Mouse (Mus musculus) bone marrow macrophage, adult 2 months (primary cell): ENCODE measurements around the gene St3gal2. TPM values are rescaled to one million over a fixed set of nuclear protein-coding genes. Genes with fewer than 3 reads are reported as not detected.

Source experiments
- H3K27ac ChIP-seq: 2 replicates; pipeline ENCODE4 v1.5.1; 2012; ENCODE audit warnings: low read depth, low read length; ENCODE audit not compliant: insufficient read depth
- H3K4me1 ChIP-seq: 2 replicates; pipeline ENCODE4 v1.6.1; 2012; ENCODE audit warnings: low read length; ENCODE audit not compliant: control insufficient read depth, insufficient read depth
- H3K4me3 ChIP-seq: 2 replicates; pipeline ENCODE4 v1.5.1; 2012; ENCODE audit warnings: mild to moderate bottlenecking, low read length, moderate library complexity; ENCODE audit not compliant: insufficient read depth
- CTCF ChIP-seq: IDR thresholded peaks from 2 replicates; pipeline ENCODE4 v1.5.1; 2012; ENCODE audit warnings: low read depth, mild to moderate bottlenecking, low read length, moderate library complexity
- POLR2A ChIP-seq: IDR thresholded peaks from 2 replicates; pipeline ENCODE4 v1.6.1; 2012; ENCODE audit warnings: mild to moderate bottlenecking, low read depth, low read length, borderline replicate concordance
- polyA plus RNA-seq: library from polyadenylated mRNA; stranded (reverse); fragments of >200 nt; gene quantifications from 2 replicates; pipeline ENCODE4 v1.2.4, GENCODE M21; 2012; ENCODE audit not compliant: missing spikeins, insufficient read depth, insufficient read length

St3gal2 gene
- polyA plus RNA-seq, 1 experiment, result 12.4 TPM

- H3K4me3 ChIP-seq, result peak overlapping the region; percentile 14; the same call in 1 of the 2 replicates
- TF ChIP-seq POLR2A (no peak), CTCF (no peak)
- H3K27ac ChIP-seq, result peak overlapping the region; percentile 37; the same call in 1 of the 2 replicates
- peaks cover 7% of the 10 kb centered on the region for H3K4me1 ChIP-seq
Observed at GRCm38 (mm10) chr8:110911576-110912570, 7.8 kb upstream of the St3gal2 start.

- no peak overlapping the region for H3K4me3 ChIP-seq
- TF ChIP-seq CTCF (no peak), POLR2A (no peak)
- H3K4me1 ChIP-seq, result peaks cover 20% of the 10 kb centered on the region
- no peak overlapping the region for H3K27ac ChIP-seq
Observed at GRCm38 (mm10) chr8:110917415-110917814, 2.3 kb upstream of the St3gal2 start.

- H3K4me1 ChIP-seq, result peaks cover 20% of the 10 kb centered on the region
- no peak overlapping the region for H3K4me3 ChIP-seq
- H3K27ac ChIP-seq, result no peak overlapping the region
- TF ChIP-seq CTCF (no peak), POLR2A (no peak)
Observed at GRCm38 (mm10) chr8:110918027-110918426, 1.7 kb upstream of the St3gal2 start.

GRCm38 (mm10) chr8:110918460-110918859 is 1.3 kb upstream of the St3gal2 start:
- Histone ChIP-seq H3K4me1 (peaks cover 20% of the 10 kb centered on the region), H3K4me3 (no peak overlapping the region), H3K27ac (no peak overlapping the region)
- TF ChIP-seq CTCF, result no peak
- TF ChIP-seq POLR2A, result no peak

GRCm38 (mm10) chr8:110920032-110920772 is 480 bp downstream of the St3gal2 start:
- 0 out of 2 replicates have a peak, but pooled peaks have one; percentile 5 for TF ChIP-seq CTCF
- TF ChIP-seq POLR2A, result no peak
- Histone ChIP-seq H3K4me3 (peak overlapping the region; percentile 68), H3K27ac (no peak overlapping the region), H3K4me1 (peaks cover 32% of the 10 kb centered on the region)

- TF ChIP-seq CTCF (no peak), POLR2A (no peak)
- peaks cover 32% of the 10 kb centered on the region for H3K4me1 ChIP-seq
- H3K27ac ChIP-seq, result no peak overlapping the region
- H3K4me3 ChIP-seq, result peak overlapping the region; percentile 68; the same call in 1 of the 2 replicates
Observed at GRCm38 (mm10) chr8:110920773-110921277, 1.1 kb downstream of the St3gal2 start.

DNA sequence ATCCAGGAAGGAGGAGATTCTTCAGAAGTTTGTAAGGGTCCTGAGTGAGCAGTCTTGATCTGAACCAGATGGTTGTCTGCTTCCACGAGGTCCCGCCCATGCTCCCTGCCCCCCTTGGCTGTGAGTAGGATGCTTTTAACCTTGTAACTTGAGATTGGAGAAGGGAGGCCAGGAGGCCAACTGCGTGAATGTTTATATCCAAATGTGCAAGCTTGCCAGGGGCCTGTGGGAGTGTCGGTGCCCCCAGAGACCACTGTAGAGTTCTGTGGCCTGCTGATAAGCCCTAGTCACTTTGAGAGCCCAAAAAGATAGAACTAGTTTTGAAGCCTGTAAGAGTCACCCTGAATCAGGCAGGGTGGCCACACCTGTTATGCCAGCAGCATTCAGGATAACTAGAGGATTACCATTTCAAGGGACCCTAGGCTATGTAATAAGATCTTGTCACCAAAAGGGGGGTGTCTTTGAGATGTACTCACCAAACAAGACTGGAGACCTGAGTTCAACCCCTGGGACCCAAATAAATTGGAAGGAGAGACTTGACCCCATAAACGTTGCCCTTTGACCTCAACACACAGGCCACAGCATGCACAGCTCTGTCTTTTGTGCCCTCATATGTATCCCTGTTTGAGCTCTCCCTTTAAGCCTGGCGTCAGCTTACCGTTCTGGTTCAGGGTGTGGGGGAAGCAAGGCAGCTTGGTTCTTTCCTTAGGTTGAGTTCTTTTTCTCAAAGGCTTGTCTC is 1.9 kb downstream of the St3gal2 start:
- Histone ChIP-seq H3K4me1 (peaks cover 32% of the 10 kb centered on the region), H3K4me3 (no peak overlapping the region), H3K27ac (no peak overlapping the region)
- TF ChIP-seq CTCF (no peak), POLR2A (no peak)

DNA sequence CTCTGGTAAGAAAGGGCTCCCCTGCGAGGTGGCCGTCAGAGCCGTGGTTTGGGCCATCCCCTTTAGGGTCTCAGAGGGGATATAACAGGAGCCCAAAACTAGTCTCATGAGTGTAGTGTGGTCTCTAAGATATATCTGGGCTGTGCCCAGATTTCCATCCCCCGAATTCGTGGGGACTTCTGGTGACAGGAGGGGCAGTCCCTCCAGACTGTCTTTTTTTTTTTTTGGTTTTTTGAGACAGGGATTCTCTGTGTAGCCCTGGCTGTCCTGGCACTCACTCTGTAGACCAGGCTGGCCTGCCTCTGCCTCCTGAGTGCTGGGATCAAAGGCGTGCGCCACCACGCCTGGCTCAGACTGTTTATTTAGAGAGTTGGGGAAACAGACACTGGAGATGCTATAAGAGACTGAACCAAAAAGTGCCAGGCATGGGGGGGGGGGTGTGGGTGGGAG is 6.0 kb downstream of the St3gal2 start:
- Histone ChIP-seq H3K4me1 (peaks cover 14% of the 10 kb centered on the region), H3K4me3 (no peak overlapping the region), H3K27ac (no peak overlapping the region)
- TF ChIP-seq POLR2A (no peak), CTCF (no peak)

- Histone ChIP-seq H3K27ac (no peak overlapping the region), H3K4me3 (no peak overlapping the region), H3K4me1 (peaks cover 12% of the 10 kb centered on the region)
- TF ChIP-seq CTCF (no peak), POLR2A (no peak)
Observed at GRCm38 (mm10) chr8:110926690-110927089, 7.0 kb downstream of the St3gal2 start.
